Mouse (Mus musculus) MEL (cell line): ENCODE measurements around the gene Ccna2.

ENCODE experiments used
- CTCF ChIP-seq, 3 experiments: IDR thresholded peaks in 2 of 3; conservative IDR thresholded peaks in 1 of 3; 2 replicates each; pipeline ENCODE4 v1.5.1; 2011 to 2012; ENCODE audit warnings: low read length in 3 of 3, low read depth in 2 of 3, mild to moderate bottlenecking in 2 of 3, improper control_type of control experiment in 1 of 3, inconsistent platforms in 1 of 3, mixed read lengths in 1 of 3, moderate library complexity in 1 of 3; ENCODE audit not compliant: control insufficient read depth in 1 of 3, insufficient read depth in 1 of 3, poor library complexity in 1 of 3, severe bottlenecking in 1 of 3
- E2F4 ChIP-seq: IDR thresholded peaks from 2 replicates; pipeline ENCODE4 v1.6.1; 2011; ENCODE audit warnings: low read depth, low read length, improper control_type of control experiment, borderline replicate concordance
- EP300 ChIP-seq, 2 experiments: IDR thresholded peaks; 2 replicates each; pipeline ENCODE4 v1.6.1; 2011; ENCODE audit warnings: improper control_type of control experiment in 2 of 2, low read length in 2 of 2, low read depth in 1 of 2, mild to moderate bottlenecking in 1 of 2
- GATA1 ChIP-seq: IDR thresholded peaks from 2 replicates; pipeline ENCODE4 v1.6.1; 2011; ENCODE audit warnings: low read depth, low read length, improper control_type of control experiment
- HCFC1 ChIP-seq: IDR thresholded peaks from 2 replicates; pipeline ENCODE4 v1.6.1; 2012; ENCODE audit warnings: low read depth, mild to moderate bottlenecking, inconsistent platforms, low read length, improper control_type of control experiment, moderate library complexity
- MAX ChIP-seq: IDR thresholded peaks from 2 replicates; pipeline ENCODE4 v1.6.1; 2011; ENCODE audit warnings: low read length, improper control_type of control experiment
- POLR2A ChIP-seq, 2 experiments: IDR thresholded peaks; 2 replicates each; pipeline ENCODE4 v1.6.1; 2011 to 2012; ENCODE audit warnings: low read length in 2 of 2, mild to moderate bottlenecking in 2 of 2, control low read depth in 1 of 2, improper control_type of control experiment in 1 of 2, low read depth in 1 of 2, moderate library complexity in 1 of 2; ENCODE audit not compliant: control insufficient read depth in 1 of 2, insufficient read depth in 1 of 2, poor library complexity in 1 of 2
- TCF12 ChIP-seq: IDR thresholded peaks from 2 replicates; pipeline ENCODE4 v1.6.1; 2014; ENCODE audit warnings: low read depth, mild to moderate bottlenecking, inconsistent platforms, low read length, improper control_type of control experiment, moderate library complexity
- USF1 ChIP-seq: IDR thresholded peaks from 2 replicates; pipeline ENCODE4 v1.6.1; 2014; ENCODE audit warnings: low read depth, mild to moderate bottlenecking, inconsistent platforms, low read length, improper control_type of control experiment, moderate library complexity
- USF2 ChIP-seq, 2 experiments: IDR thresholded peaks; 2 replicates each; pipeline ENCODE4 v1.6.1; 2011 to 2012; ENCODE audit warnings: improper control_type of control experiment in 2 of 2, low read length in 2 of 2, borderline replicate concordance in 1 of 2, inconsistent platforms in 1 of 2, low read depth in 1 of 2, mild to moderate bottlenecking in 1 of 2; ENCODE audit not compliant: insufficient read depth in 1 of 2
- ZC3H11A ChIP-seq: IDR thresholded peaks from 2 replicates; pipeline ENCODE4 v1.6.1; 2012; ENCODE audit warnings: low read depth, mild to moderate bottlenecking, inconsistent platforms, low read length, improper control_type of control experiment

GRCm38 (mm10) chr3:36522137-36522536, 49.8 kb downstream of the Ccna2 start:
- TF ChIP-seq GATA1, result no peak
- TF ChIP-seq ZC3H11A, result no peak
- TF ChIP-seq USF2 (IDR thresholded peaks at IDR 0.05; ENCODE audit: borderline replicate concordance in 1 of 2, insufficient read depth in 1 of 2, low read depth in 1 of 2, low read length in 2 of 2), result no peak
- no peak for TF ChIP-seq E2F4
- no peak for TF ChIP-seq EP300 (IDR thresholded peaks at IDR 0.05; ENCODE audit: low read depth in 1 of 2, low read length in 2 of 2)
- TF ChIP-seq MAX, result no peak
- TF ChIP-seq TCF12, result no peak
- no peak for TF ChIP-seq POLR2A (IDR thresholded peaks at IDR 0.05; ENCODE audit: control insufficient read depth in 1 of 2, insufficient read depth in 1 of 2, low read depth in 1 of 2, low read length in 2 of 2, poor library complexity in 1 of 2)
- TF ChIP-seq USF1, result no peak
- TF ChIP-seq HCFC1, result no peak
- no peak for TF ChIP-seq CTCF (IDR thresholded peaks at IDR 0.05 in 2 of 3, conservative IDR thresholded peaks at IDR 0.05 in 1 of 3; ENCODE audit: control insufficient read depth in 1 of 3, insufficient read depth in 1 of 3, low read depth in 2 of 3, low read length in 3 of 3, poor library complexity in 1 of 3, severe bottlenecking in 1 of 3)
